Mouse (Mus musculus): Measurements from ENCODE around the gene Acsl5.

Acsl5 gene

GRCm38 (mm10) chr19:55335881-55336280 is 84.1 kb downstream of the Acsl5 start:
- DNase-seq = peak; percentile 16

- DNase-seq = peak; percentile 23
Measured at GRCm38 (mm10) chr19:55336441-55336840, 84.7 kb downstream of the Acsl5 start.

- no peak for DNase-seq
Measured at GRCm38 (mm10) chr19:55337066-55337465, 85.3 kb downstream of the Acsl5 start.

GRCm38 (mm10) chr19:55337664-55338063 is 85.9 kb downstream of the Acsl5 start:
- DNase-seq = no peak

- no peak for DNase-seq
Measured at GRCm38 (mm10) chr19:55340521-55340920, 88.8 kb downstream of the Acsl5 start.

GRCm38 (mm10) chr19:55341377-55341776 is 89.6 kb downstream of the Acsl5 start:
- no peak for DNase-seq

GRCm38 (mm10) chr19:55342423-55342822 is 90.7 kb downstream of the Acsl5 start:
- no peak for DNase-seq

GRCm38 (mm10) chr19:55343274-55343673 is 91.5 kb downstream of the Acsl5 start:
- no peak for DNase-seq

Measured in kidney, postnatal 14 days (tissue).